Mouse (Mus musculus) myocyte (in vitro differentiated cells): ENCODE measurements around the gene 1700001C19Rik.

Source experiments
- CEBPB ChIP-seq: IDR thresholded peaks from 2 replicates; pipeline ENCODE4 v1.6.1; 2011; ENCODE audit warnings: mild to moderate bottlenecking, moderate library complexity; ENCODE audit not compliant: poor library complexity, insufficient read depth, severe bottlenecking
- E2F4 ChIP-seq: IDR thresholded peaks from one replicate; pipeline ENCODE4 v1.6.1; 2011; ENCODE audit warnings: mild to moderate bottlenecking, control low read depth, moderate library complexity; ENCODE audit not compliant: insufficient read depth
- MAX ChIP-seq: IDR thresholded peaks from one replicate; pipeline ENCODE4 v1.6.1; 2011; ENCODE audit warnings: low read depth, mild to moderate bottlenecking, control low read depth
- POLR2A ChIP-seq: IDR thresholded peaks from one replicate; pipeline ENCODE4 v1.6.1; 2011; ENCODE audit warnings: low read depth, mild to moderate bottlenecking, control low read depth, moderate library complexity; ENCODE audit not compliant: insufficient read length
- POLR2AphosphoS2 ChIP-seq: IDR thresholded peaks from one replicate; pipeline ENCODE4 v1.6.1; 2011; ENCODE audit warnings: low read depth, control low read depth; ENCODE audit not compliant: insufficient read length
- TCF12 ChIP-seq: IDR thresholded peaks from one replicate; pipeline ENCODE4 v1.6.1; 2011; ENCODE audit warnings: mild to moderate bottlenecking, control low read depth; ENCODE audit not compliant: poor library complexity, insufficient read depth, severe bottlenecking

DNA sequence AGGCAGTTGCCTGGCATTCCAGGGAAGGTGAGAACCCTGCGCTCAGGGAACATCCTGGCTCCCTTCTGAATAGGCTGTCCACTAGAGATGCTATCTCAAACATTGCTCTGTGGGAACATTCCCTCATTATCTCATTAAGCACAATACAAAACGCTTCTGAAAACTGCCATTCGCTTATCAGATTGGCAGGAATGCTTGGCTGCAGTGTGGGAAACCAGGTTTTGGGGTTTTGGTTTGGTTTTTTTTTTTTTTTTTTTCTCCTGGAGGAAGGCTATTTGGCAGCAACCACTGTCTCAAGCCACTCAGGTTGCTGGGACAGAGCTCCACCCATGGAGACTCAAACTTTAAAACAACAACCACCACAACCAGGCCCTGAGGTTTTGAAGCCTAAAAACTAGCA, 42.7 kb upstream of the 1700001C19Rik start:
- TF ChIP-seq POLR2A (no peak), POLR2AphosphoS2 (no peak), MAX (no peak), TCF12 (no peak), E2F4 (no peak), CEBPB (no peak)
